Mouse (Mus musculus): Measurements from ENCODE around the gene Nbas. TPM values are rescaled to one million over a fixed set of nuclear protein-coding genes. Genes with fewer than 3 reads are reported as not detected.

The Nbas gene
- polyA plus RNA-seq, 1 experiment from 2014 or later, result 18.0 TPM

DNA sequence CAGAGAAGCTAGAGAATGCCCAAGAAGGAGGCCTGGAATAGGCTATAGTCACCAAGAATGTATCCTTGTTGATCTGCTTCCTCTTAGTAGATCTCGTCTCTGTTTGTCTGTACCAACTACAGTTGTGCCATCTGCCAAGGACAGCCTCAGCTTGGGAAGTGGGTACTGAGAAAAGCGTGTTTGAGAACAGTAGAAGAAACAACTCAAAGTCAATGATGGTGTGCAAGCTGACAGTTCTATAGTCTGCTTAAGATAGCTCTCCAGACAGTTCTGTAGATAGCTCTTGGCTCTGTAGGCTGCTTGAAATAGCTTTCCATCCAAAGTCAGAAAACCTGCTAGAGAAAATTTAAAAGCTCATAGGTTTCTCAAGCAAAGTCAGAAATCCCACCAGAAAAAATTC, 149.7 kb downstream of the Nbas start:
- no peak overlapping the region for H3K4me3 ChIP-seq (replicated peaks)
- ATAC-seq (ENCODE audit: insufficient read depth, low FRiP score, low read depth), result no peak
- no peaks in the 10 kb centered on the region for H3K4me1 ChIP-seq
- 86% methylated on average over 2 of the region's 2 CpGs for WGBS
- H3K27ac ChIP-seq, result no peak overlapping the region
- no peaks in the 10 kb centered on the region for H3K9me3 ChIP-seq
- no peak overlapping the region for H3K4me2 ChIP-seq
- no peaks in the 10 kb centered on the region for H3K27me3 ChIP-seq (replicated peaks)
- no peak overlapping the region for H3K9ac ChIP-seq
- peaks cover 10% of the 10 kb centered on the region; the same call in 1 of the 2 replicates for H3K36me3 ChIP-seq

DNA sequence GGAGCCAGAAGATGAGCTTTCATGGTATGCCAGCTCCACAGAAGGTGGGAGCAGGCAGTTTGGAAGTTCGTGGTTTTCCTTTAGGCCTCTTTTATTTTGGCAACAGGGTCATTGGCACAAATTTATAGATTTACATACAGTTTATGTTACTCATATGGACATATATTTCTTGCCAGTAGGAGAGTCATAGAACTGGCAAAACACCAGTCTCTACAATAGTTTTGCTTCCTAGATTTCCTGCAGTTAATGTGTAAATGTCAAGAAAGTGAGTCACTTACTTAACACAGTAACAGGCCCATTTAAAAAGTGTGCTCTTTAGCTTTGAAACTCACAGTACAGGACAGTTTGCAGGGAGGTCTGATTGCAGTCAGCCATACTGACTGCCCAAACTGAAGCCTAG, 161.3 kb downstream of the Nbas start:
- WGBS, result 65% methylated on average over 1 of the region's 1 CpGs

DNA sequence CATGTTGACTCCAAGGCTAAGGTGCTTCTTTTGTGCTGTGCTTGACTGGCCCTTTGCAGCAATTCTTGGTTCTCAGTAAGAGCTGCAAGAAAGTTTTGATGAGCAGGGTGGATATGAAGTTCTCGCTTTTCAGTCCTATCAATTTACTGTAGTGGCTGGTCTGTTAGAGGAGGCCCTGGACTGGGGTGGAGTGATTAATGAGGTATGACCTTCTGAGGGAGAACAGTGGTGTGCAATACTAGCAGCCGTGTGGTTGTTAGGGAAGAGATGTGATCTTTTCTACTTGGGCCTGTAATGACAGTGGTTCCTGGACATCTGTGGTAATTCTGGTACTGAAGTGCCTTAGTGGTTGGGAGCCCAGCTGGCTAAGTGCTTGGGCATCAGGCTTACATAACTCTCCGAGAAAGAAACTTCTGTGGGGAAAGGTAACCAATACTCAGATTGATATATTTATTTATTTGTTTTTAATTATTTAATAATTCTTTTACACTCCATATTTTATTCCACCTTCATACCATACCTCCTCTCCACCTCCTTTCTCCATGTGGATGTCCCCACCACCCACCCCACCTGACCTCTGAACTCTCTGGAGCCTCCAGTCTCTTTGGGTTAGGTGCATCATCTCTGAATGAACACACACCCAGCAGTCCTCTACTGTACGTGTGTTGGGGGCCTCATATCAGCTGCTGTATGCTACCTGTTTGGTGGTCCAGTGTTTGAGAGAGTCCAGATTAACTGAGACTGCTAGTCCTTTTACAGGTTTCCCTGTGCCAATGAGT, 175.9 kb downstream of the Nbas start:
- Histone ChIP-seq H3K27me3 (replicated peaks) (no peaks in the 10 kb centered on the region), H3K36me3 (no peaks in the 10 kb centered on the region), H3K4me3 (replicated peaks) (no peak overlapping the region), H3K4me2 (no peak overlapping the region), H3K27ac (no peak overlapping the region), H3K9ac (no peak overlapping the region), H3K9me3 (no peaks in the 10 kb centered on the region), H3K4me1 (no peaks in the 10 kb centered on the region)
- ATAC-seq (ENCODE audit: insufficient read depth, low FRiP score, low read depth), result no peak
- 63% methylated on average over 4 of the region's 4 CpGs for WGBS

More for the DNA sequence above, 161.3 kb downstream of the Nbas start:
- no peak for ATAC-seq (ENCODE audit: insufficient read depth, low FRiP score, low read depth)
- Histone ChIP-seq H3K27ac (no peak overlapping the region), H3K27me3 (replicated peaks) (no peaks in the 10 kb centered on the region), H3K4me3 (replicated peaks) (no peak overlapping the region), H3K4me2 (no peak overlapping the region), H3K9ac (no peak overlapping the region), H3K36me3 (peaks cover 14% of the 10 kb centered on the region; the same call in 1 of the 2 replicates), H3K9me3 (no peaks in the 10 kb centered on the region), H3K4me1 (no peaks in the 10 kb centered on the region)

DNA sequence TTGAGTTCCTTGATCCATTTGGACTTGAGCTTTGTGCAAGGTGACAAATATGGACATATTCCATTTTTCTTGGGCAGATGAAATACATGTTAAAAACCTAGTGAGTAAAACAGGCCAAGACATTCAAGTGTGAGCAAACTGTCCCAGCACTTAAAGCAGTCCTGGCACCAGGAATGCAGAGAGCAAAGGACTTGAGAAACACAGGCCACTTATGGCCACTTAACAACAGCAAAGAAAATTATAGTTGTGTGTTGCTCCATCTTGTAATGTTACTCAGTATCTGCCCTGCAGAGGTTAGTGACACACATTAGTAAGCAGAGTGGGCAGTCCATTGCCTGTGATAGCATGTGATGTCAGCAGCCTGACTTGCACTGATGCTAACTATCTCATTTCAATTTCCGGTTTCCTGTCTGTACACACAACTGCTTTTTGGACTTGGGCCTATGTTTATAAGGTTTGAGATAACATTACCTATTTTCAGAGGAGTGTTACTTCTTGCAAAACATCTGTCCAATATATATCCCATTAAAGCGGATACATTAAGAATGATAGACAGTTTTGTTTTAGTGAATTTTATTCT, 176.6 kb downstream of the Nbas start:
- no peaks in the 10 kb centered on the region for H3K4me1 ChIP-seq
- H3K4me3 ChIP-seq (replicated peaks), result no peak overlapping the region
- H3K36me3 ChIP-seq, result no peaks in the 10 kb centered on the region
- H3K4me2 ChIP-seq, result no peak overlapping the region
- WGBS, result 62% methylated on average over 2 of the region's 2 CpGs
- no peaks in the 10 kb centered on the region for H3K9me3 ChIP-seq
- no peak overlapping the region for H3K9ac ChIP-seq
- H3K27me3 ChIP-seq (replicated peaks), result no peaks in the 10 kb centered on the region
- ATAC-seq (ENCODE audit: insufficient read depth, low FRiP score, low read depth), result no peak
- H3K27ac ChIP-seq, result no peak overlapping the region

DNA sequence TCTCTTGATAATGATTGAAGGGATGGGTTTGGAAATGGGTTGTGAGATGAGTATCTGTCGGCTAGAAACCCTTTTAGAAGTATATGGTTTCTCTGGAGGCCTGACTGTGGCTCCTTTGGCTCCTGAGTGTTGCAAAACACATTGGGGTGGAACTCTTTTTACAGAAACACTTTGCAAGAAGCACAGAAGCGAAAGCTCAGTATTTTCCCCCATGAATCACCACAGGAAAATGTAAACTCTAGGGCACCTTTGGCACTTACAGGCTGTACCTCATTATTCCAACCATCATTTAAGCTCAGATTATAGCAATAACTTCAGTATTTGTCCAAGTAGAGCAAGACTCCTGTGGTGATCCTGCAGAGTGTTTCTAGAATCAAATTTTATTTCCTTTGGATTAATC, 180.0 kb downstream of the Nbas start:
- H3K9ac ChIP-seq, result no peak overlapping the region
- ATAC-seq (ENCODE audit: insufficient read depth, low FRiP score, low read depth), result no peak
- no peaks in the 10 kb centered on the region for H3K4me1 ChIP-seq
- no peak overlapping the region for H3K4me2 ChIP-seq
- no peak overlapping the region for H3K4me3 ChIP-seq (replicated peaks)
- no peak overlapping the region for H3K27ac ChIP-seq
- no peaks in the 10 kb centered on the region for H3K27me3 ChIP-seq (replicated peaks)
- H3K36me3 ChIP-seq, result 0 out of 2 replicates have a peak, but pooled peaks cover 4% of the 10 kb centered on the region
- 51% methylated on average over 2 of the region's 2 CpGs for WGBS
- H3K9me3 ChIP-seq, result no peaks in the 10 kb centered on the region

DNA sequence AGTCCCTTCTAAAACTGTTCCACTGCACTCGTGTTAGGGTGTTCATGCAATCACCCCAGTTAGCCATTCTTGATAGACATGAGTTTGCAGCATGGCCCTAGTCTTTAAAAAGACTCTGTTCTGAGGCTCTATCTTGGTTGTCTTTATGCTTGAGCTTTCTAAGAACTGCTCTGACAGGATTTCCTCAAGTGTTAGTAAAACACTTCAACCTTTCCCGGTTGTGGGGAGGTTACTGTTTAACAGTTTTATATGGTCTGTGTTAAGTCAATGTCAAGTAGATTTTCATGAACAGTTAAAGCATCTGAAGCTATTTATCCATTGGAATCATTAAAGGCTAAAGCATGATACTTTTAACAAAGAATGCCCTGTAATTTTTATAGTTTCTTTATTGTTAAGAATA, 183.1 kb downstream of the Nbas start:
- Histone ChIP-seq H3K9me3 (no peaks in the 10 kb centered on the region), H3K4me3 (replicated peaks) (no peak overlapping the region), H3K9ac (no peak overlapping the region), H3K27ac (no peak overlapping the region), H3K4me2 (no peak overlapping the region), H3K36me3 (0 out of 2 replicates have a peak, but pooled peaks cover 4% of the 10 kb centered on the region), H3K4me1 (no peaks in the 10 kb centered on the region), H3K27me3 (replicated peaks) (no peaks in the 10 kb centered on the region)
- ATAC-seq (ENCODE audit: insufficient read depth, low FRiP score, low read depth), result no peak
- WGBS, result 42% methylated on average over 2 of the region's 2 CpGs

DNA sequence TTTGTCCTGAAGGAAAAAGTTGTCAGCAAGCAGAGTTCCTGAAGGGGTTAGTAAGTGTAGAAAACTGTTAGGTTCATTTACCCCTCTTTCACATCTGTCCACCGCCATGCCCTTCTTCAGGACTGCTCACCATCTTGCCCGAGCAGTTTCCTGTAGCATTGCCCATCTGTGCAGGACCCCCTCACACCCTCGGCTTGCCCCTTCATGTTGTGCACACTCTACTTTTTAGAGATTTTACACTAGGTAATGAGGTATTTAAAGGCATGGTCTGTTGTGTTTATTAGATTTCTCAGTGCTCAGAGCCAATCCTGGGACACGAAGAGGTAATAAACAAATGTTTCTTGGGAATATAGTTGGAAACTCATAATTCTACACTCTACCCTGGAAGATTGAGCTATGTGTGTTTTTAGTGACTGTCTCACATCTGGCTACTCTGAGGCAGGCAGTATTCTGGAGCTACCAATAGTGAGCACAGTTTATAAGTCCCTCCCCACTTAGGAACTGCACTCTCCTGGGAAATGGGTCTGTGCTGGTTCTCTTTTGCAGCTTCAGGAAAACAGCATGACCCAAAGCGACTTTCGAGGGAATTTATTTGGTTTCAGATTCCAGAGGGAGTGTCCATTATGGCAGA, 191.4 kb downstream of the Nbas start:
- Histone ChIP-seq H3K27ac (no peak overlapping the region), H3K36me3 (no peaks in the 10 kb centered on the region), H3K4me3 (replicated peaks) (no peak overlapping the region), H3K27me3 (replicated peaks) (no peaks in the 10 kb centered on the region), H3K4me1 (no peaks in the 10 kb centered on the region), H3K9ac (no peak overlapping the region), H3K4me2 (no peak overlapping the region), H3K9me3 (no peaks in the 10 kb centered on the region)
- ATAC-seq (ENCODE audit: insufficient read depth, low FRiP score, low read depth), result no peak
- WGBS, result 84% methylated on average over 6 of the region's 6 CpGs

DNA sequence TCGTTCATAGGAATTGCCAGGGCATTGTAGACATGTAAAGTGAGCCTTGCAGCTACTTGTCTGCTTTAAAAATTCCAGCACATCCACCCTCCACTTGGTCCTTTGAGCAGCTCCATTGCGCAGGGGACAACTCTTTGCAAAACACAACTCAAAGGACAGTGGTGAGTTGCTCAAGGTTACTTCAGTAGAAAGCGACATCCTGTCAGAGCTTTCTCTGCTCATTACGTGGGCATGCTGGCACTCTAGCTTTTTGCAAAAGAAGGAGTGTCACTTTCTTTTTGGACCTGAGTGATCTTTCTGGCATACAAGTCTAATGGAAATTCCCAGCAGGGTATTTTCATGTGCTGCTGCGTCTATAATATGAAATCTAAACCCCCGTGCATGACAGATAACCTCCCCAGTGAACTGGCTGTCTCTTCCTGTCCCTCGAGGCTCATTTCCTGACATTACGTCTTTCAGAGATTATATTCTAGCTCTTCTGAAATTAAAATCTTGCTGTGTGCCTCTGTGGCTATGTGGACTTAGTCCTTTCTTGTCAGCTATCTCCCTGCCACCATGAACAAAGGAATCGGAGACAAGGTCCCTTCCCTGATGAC, 192.7 kb downstream of the Nbas start:
- WGBS, result 75% methylated on average over 9 of the region's 9 CpGs
- H3K9ac ChIP-seq, result no peak overlapping the region
- ATAC-seq (ENCODE audit: insufficient read depth, low FRiP score, low read depth), result no peak

DNA sequence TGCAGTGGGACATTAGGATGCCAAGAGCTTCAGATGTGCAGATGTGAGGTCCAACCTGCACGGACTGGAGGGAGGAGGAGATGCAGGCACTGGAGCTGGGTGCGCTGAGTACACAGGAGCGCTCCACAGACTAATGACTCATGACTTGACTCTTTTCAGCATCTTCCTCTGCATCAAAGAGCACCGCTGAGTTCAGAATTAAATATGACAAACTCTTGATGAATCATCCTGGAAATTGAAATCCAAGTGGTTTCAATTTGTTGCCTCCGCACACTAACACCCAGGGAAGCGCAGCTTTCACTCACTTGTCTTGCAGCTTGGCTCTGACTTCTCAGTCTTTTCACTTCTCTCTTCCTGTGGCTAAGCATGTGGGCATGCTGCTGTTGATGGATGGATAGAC, 193.5 kb downstream of the Nbas start:
- no peak overlapping the region for H3K4me3 ChIP-seq (replicated peaks)
- no peak overlapping the region for H3K9ac ChIP-seq
- no peaks in the 10 kb centered on the region for H3K27me3 ChIP-seq (replicated peaks)
- no peaks in the 10 kb centered on the region for H3K4me1 ChIP-seq
- 76% methylated on average over 6 of the region's 6 CpGs for WGBS
- ATAC-seq (ENCODE audit: insufficient read depth, low FRiP score, low read depth), result no peak
- H3K27ac ChIP-seq, result no peak overlapping the region
- H3K36me3 ChIP-seq, result no peaks in the 10 kb centered on the region
- no peaks in the 10 kb centered on the region for H3K9me3 ChIP-seq
- H3K4me2 ChIP-seq, result no peak overlapping the region

More for the DNA sequence above, 192.7 kb downstream of the Nbas start:
- Histone ChIP-seq H3K4me2 (no peak overlapping the region), H3K4me1 (no peaks in the 10 kb centered on the region), H3K9me3 (no peaks in the 10 kb centered on the region), H3K4me3 (replicated peaks) (no peak overlapping the region), H3K36me3 (no peaks in the 10 kb centered on the region), H3K27ac (no peak overlapping the region), H3K27me3 (replicated peaks) (no peaks in the 10 kb centered on the region)

DNA sequence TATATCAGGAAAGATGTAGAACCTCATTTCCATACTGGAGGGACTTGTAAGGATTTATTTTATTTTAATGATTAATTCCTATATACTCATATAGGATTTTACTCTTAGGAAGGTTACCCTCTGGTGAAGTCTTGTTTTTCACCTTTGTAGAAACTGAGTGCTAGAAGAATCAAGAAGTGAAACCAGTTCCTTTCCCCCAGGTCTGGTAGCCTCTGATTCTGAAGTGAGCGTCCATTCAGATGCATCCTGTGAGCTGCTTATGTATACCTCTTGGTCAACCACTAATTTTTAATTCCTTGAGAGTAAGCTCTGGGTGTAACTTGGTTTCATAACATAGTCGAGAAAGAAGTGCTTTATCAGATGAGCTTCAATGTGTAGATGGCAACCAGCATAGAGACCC, 196.6 kb downstream of the Nbas start:
- 74% methylated on average over 2 of the region's 2 CpGs for WGBS
- no peaks in the 10 kb centered on the region for H3K27me3 ChIP-seq (replicated peaks)
- H3K4me3 ChIP-seq (replicated peaks), result no peak overlapping the region
- no peak overlapping the region for H3K4me2 ChIP-seq
- no peak for ATAC-seq (ENCODE audit: insufficient read depth, low FRiP score, low read depth)
- no peak overlapping the region for H3K9ac ChIP-seq
- H3K4me1 ChIP-seq, result no peaks in the 10 kb centered on the region
- H3K27ac ChIP-seq, result no peak overlapping the region
- no peaks in the 10 kb centered on the region for H3K36me3 ChIP-seq
- no peaks in the 10 kb centered on the region for H3K9me3 ChIP-seq

DNA sequence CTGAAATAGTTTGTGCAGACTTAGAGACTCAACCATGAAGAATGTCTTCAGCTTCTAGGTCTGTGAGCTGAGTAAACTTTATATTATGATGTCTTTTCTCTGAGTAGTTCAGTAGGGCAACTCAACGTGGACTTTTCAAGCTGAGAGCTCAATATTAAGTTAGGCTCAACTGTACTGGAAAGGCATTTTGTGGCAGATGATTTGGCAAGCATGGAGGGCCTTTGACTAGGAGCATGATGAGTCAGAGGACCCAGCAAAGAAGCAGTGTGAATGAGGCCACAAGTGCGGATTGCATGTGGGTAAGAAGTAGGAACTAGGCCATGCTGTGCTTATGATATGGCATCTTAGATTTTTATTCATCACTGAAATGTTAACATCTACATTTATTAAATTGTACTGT, 205.9 kb downstream of the Nbas start:
- Histone ChIP-seq H3K27me3 (replicated peaks) (no peaks in the 10 kb centered on the region), H3K9me3 (no peaks in the 10 kb centered on the region), H3K36me3 (no peaks in the 10 kb centered on the region), H3K9ac (no peak overlapping the region), H3K4me3 (replicated peaks) (no peak overlapping the region), H3K27ac (no peak overlapping the region), H3K4me2 (no peak overlapping the region), H3K4me1 (no peaks in the 10 kb centered on the region)
- 83% methylated on average over 2 of the region's 2 CpGs for WGBS
- no peak for ATAC-seq (ENCODE audit: insufficient read depth, low FRiP score, low read depth)

DNA sequence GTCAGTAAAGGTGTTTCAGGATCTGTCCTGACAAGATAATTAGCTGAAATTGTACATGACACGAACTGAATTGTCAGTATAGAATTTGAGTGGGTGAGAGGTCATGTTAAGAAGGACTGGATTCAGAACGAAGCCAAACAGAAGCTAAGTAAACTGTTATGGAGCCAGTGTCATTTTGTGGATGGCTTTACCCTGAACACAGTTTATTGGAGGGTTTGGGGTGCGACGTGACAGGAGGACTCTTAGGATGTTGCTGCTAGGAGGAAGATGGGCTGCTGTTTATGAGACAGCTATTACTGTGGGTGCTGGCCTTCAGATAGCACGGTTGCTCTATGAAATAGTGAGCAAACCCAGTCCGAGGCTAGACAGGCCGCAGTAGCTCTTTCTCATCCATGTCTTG, 210.2 kb downstream of the Nbas start:
- no peaks in the 10 kb centered on the region for H3K9me3 ChIP-seq
- no peaks in the 10 kb centered on the region for H3K27me3 ChIP-seq (replicated peaks)
- H3K4me1 ChIP-seq, result no peaks in the 10 kb centered on the region
- no peak overlapping the region for H3K9ac ChIP-seq
- WGBS, result 84% methylated on average over 7 of the region's 7 CpGs
- H3K4me3 ChIP-seq (replicated peaks), result no peak overlapping the region
- no peak overlapping the region for H3K27ac ChIP-seq
- no peak for ATAC-seq (ENCODE audit: insufficient read depth, low FRiP score, low read depth)
- H3K4me2 ChIP-seq, result no peak overlapping the region
- no peaks in the 10 kb centered on the region for H3K36me3 ChIP-seq

Measured in stomach, embryonic 15.5 days (tissue).